Mouse (Mus musculus) kidney, adult 2 months (tissue): ENCODE results near the gene Rsph6a.

Experiments used
- CTCF ChIP-seq: fragments of 200-500 bp; conservative IDR thresholded peaks from 2 replicates; pipeline ENCODE4 v1.5.1; 2011; ENCODE audit warnings: low read depth, mild to moderate bottlenecking, control low read depth, low read length, moderate library complexity, mixed read lengths; ENCODE audit not compliant: insufficient read depth, insufficient read length
- POLR2A ChIP-seq: fragments of 200-500 bp; IDR thresholded peaks from one replicate; pipeline ENCODE4 v1.6.1; 2011; ENCODE audit warnings: low read depth, low read length, control low read depth

DNA sequence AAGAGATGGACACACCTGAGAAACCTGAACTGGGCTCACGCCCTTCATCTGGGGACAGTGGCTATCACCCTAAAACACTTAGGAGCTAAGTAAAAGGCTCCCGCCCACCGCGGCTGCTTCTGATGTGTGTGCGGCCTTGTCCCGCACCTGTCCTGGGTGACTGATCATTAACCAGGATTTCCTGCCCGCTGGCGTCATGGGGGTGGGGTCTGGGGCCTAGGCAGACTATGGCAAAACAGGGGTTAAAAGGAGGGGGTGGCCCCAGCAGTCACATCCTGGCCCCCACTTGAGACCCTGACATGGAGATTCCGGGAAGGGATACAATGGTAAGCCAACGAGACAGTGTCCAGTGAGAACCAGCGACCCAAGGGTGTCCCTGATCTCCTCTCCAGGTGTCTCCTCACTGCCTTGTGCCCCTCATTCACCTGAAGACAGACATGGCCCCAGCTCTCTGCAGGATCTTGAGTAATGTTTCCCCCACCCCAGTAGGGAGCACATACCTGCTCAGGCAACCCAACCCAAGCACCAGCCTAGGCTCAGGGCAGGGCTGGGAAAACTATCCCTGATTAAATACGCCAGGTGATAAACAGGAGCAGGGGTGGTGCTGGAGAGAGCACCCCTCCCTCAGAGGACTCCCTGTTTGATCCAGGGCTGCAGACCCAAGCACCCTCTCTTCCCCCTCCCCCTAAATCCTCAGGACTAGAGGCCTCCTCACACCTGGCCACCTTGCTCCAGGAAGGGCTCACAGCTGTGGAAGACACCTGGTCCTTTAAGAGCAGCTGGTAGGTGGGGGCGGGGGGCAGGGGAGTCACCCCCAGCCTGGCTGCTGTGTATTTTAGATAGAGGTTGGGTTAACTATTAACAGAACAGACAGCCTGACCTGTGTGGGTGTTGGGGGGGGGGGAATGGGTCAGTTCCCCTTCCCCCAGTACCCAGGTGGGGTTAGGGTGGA is 47.2 kb upstream of the Rsph6a start:
- TF ChIP-seq POLR2A (peak; percentile 4), CTCF (no peak)
